Mouse (Mus musculus): Measurements from ENCODE around the gene 6030468B19Rik. TPM values are rescaled to one million over a fixed set of nuclear protein-coding genes. Genes with fewer than 3 reads are reported as not detected.

The 6030468B19Rik gene
- polyA plus RNA-seq (2012; ENCODE audit: insufficient read depth, insufficient read length, low replicate concordance, missing spikeins) = not detected in 2 replicates

DNA sequence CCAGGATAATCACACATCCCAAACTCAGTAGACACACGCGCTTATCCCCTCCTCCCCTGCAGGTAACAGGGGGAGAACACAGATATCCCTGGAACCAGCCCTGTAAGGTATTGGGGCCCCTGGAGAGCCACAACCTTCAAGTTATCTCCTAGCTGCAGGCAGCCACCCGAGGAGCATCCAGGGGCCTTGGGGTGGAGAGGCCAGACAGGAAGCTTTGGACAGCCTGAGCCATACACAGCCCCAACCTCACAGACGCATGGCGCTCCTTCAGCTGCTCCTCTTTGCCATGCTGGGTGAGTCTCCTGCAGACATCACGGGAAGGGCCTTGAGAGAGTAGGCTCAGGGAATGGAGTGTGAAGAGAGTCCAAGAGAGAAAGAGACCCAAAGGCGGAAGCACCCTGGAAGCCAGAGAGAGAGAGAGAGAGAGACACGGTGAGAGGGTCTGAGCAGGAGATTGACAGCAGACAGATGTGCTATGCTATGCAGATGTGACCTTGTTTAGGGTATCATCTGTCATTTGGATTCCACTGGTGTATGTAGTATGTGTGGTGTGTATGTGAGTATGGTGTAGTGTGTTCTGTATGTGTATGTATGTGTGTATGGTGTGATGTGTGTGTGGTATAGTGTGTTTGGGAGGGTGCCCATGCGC lies at the start of gene 6030468B19Rik:
TSS of gene 6030468B19Rik (plus strand) at position 150 of the 649 bp plus-strand sequence.
- TF ChIP-seq CTCF (IDR thresholded peaks at IDR 0.05; ENCODE audit: insufficient read depth, low read depth, low read length) (no peak), POLR2A (IDR thresholded peaks at IDR 0.05; ENCODE audit: insufficient read depth, low read depth, low read length) (no peak)
- no peak within 1 kb of the TSS for H3K4me3 ChIP-seq (ENCODE audit: insufficient read depth, low read depth, low read length)

DNA sequence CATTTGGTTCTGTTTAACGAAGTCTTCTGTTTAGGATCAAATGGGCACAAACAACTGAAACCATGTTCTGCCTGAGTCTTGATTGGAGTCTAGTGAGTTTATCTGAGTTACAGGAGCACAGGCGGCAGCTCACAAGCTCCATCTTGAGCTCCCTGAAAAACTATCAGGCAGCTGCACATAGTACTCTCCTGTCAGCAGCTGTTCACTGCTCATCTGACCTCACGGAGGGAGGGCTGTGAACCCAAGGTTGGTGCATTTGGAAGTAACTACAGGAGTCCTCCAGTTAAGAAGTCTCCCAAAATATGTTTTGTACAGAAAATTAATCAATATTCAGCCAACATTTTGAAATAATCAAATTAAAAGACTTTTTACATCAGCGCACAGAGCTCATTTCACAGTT lies 48.8 kb upstream of the 6030468B19Rik start:
- Histone ChIP-seq H3K4me3 (ENCODE audit: insufficient read depth, low read depth, low read length) (no peak overlapping the region), H3K27ac (ENCODE audit: insufficient read depth, low read depth, low read length) (no peak overlapping the region), H3K4me1 (ENCODE audit: control insufficient read depth, insufficient read depth, low read length) (no peaks in the 10 kb centered on the region)
- 85% methylated on average over 4 of the region's 4 CpGs for WGBS
- no peak for TF ChIP-seq CTCF (IDR thresholded peaks at IDR 0.05; ENCODE audit: insufficient read depth, low read depth, low read length)
- TF ChIP-seq POLR2A (IDR thresholded peaks at IDR 0.05; ENCODE audit: insufficient read depth, low read depth, low read length) = no peak

More for the DNA sequence above, at the start of gene 6030468B19Rik:
- no peaks in the 10 kb centered on the region for H3K4me1 ChIP-seq (ENCODE audit: control insufficient read depth, insufficient read depth, low read length)
- 90% methylated on average over 9 of the region's 9 CpGs for WGBS
- H3K27ac ChIP-seq (ENCODE audit: insufficient read depth, low read depth, low read length) = no peak within 1 kb of the TSS

DNA sequence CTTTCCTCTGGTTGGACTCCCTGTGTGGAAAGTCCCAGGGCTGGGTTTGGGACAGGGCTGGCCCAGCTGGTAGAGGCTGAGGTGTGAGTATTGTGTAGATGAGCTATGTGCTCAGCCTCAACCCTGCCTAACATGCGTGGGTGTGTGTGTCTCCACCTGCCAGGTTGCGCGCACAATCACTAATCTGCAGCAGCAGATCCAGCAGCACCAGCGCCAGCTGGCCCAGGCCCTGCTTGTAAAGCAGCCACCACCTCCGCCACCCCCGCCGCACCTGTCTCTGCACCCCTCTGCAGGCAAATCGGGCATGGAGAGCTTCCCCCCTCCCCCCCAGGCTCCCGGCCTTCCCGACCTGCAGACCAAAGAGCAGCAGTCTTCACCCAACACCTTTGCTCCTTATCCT lies 48.0 kb upstream of the 6030468B19Rik start:
- Histone ChIP-seq H3K4me3 (ENCODE audit: insufficient read depth, low read depth, low read length) (no peak overlapping the region), H3K27ac (ENCODE audit: insufficient read depth, low read depth, low read length) (no peak overlapping the region), H3K4me1 (ENCODE audit: control insufficient read depth, insufficient read depth, low read length) (no peaks in the 10 kb centered on the region)
- TF ChIP-seq POLR2A (IDR thresholded peaks at IDR 0.05; ENCODE audit: insufficient read depth, low read depth, low read length) (no peak), CTCF (IDR thresholded peaks at IDR 0.05; ENCODE audit: insufficient read depth, low read depth, low read length) (no peak)
- WGBS = 78% methylated on average over 10 of the region's 10 CpGs

DNA sequence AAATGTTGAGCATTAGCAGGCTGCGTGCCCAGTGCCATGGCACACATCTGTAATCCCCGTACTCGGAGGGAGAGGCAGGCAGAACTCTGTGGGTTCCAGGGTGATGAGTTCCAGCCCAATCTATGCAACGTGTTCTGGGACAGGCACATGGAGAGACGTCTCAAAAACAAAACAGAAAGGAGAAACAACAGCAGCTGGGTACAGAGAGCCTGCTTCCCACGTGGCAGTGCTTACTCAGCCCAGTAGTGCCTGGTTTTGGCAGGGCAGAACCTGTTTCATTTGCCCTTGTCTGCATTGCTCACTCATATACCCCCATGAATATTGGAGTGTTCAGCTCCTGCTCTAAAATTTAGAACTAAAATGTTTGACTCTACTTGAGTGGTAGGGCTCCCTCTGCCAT lies 45.9 kb upstream of the 6030468B19Rik start:
- TF ChIP-seq CTCF (IDR thresholded peaks at IDR 0.05; ENCODE audit: insufficient read depth, low read depth, low read length) (no peak), POLR2A (IDR thresholded peaks at IDR 0.05; ENCODE audit: insufficient read depth, low read depth, low read length) (no peak)
- no peaks in the 10 kb centered on the region for H3K4me1 ChIP-seq (ENCODE audit: control insufficient read depth, insufficient read depth, low read length)
- 72% methylated on average over 6 of the region's 6 CpGs for WGBS
- H3K27ac ChIP-seq (ENCODE audit: insufficient read depth, low read depth, low read length) = no peak overlapping the region
- no peak overlapping the region for H3K4me3 ChIP-seq (ENCODE audit: insufficient read depth, low read depth, low read length)

DNA sequence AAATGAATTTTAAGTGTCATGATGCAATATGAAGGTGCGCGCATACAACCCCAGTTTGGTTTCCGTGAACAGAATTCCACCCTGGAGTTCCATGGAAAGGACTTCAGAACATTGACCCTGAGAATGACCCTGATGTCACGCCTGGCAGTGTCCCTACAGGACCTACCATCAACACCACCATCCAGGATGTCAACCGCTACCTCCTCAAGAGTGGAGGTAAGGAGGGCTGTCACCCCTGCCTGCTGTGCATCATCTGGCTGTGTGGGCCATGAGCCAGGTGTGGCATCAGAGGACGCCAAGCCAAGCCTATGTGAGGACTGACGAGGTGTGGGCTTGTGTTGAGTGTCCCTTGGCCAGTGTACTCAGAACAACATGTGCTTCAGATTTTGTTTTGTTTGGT lies 41.6 kb upstream of the 6030468B19Rik start:
- over 99% methylated on average over 7 of the region's 7 CpGs for WGBS
- TF ChIP-seq CTCF (IDR thresholded peaks at IDR 0.05; ENCODE audit: insufficient read depth, low read depth, low read length) (no peak), POLR2A (IDR thresholded peaks at IDR 0.05; ENCODE audit: insufficient read depth, low read depth, low read length) (no peak)
- no peak overlapping the region for H3K27ac ChIP-seq (ENCODE audit: insufficient read depth, low read depth, low read length)
- H3K4me1 ChIP-seq (ENCODE audit: control insufficient read depth, insufficient read depth, low read length) = peaks cover 6% of the 10 kb centered on the region; the same call in 1 of the 2 replicates
- no peak overlapping the region for H3K4me3 ChIP-seq (ENCODE audit: insufficient read depth, low read depth, low read length)

DNA sequence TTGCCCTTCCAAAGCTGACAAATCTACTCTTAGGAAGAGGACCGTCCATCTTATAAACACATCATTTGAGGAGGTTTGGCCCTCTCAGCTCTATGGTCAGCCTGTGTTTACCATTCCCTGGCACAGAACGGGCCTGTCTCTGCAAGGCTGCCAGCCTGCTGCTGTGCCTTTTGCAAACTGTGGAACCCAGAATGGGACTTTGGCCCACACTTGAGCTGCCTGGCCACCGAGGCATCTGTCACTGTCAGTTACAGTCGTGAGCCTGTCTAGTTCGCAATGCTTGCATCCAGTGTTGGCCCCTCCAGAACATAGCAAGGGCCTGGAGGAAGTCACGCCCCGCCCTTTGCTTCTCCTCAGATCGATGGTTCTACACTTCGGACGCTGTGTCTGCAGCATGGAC lies 38.2 kb upstream of the 6030468B19Rik start:
- no peak overlapping the region for H3K27ac ChIP-seq (ENCODE audit: insufficient read depth, low read depth, low read length)
- peaks cover 8% of the 10 kb centered on the region; the same call in 1 of the 2 replicates for H3K4me1 ChIP-seq (ENCODE audit: control insufficient read depth, insufficient read depth, low read length)
- WGBS = 87% methylated on average over 10 of the region's 10 CpGs
- H3K4me3 ChIP-seq (ENCODE audit: insufficient read depth, low read depth, low read length) = no peak overlapping the region
- TF ChIP-seq CTCF (IDR thresholded peaks at IDR 0.05; ENCODE audit: insufficient read depth, low read depth, low read length) = no peak
- no peak for TF ChIP-seq POLR2A (IDR thresholded peaks at IDR 0.05; ENCODE audit: insufficient read depth, low read depth, low read length)

DNA sequence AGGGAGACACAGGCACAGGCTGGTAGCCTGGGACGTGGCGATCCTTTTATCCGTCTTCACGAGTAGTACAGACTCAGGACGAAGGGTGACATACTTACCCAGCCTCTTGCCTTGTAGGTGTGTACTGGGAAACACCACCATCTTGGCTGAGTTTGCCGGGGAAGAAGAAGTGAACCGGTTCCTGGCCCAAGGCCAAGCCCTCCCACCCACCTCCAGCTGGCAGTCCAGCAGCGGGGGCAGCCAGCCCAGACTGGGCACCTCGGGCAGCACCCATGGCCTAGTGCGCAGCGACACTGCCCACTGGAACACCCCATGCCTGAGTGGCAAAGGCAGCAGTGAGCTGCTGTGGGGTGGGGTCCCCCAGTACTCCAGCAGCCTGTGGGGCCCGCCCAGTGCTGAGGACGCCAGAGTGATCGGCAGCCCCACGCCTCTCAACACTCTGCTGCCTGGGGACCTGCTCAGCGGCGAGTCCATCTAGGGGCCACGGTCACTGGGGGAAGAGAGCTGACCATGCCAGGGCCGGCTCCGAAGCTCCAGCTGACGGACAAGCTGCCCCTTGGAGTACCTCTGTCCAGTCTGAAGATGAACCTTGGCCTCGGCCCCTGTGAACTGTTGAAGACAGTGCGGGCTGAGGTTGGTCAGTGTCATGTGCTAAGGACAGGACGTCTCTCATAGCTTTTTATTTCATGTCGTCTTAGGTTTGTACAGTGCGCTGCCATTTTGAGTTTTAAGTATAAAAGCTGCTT lies 36.9 kb upstream of the 6030468B19Rik start:
- Histone ChIP-seq H3K27ac (ENCODE audit: insufficient read depth, low read depth, low read length) (no peak overlapping the region), H3K4me1 (ENCODE audit: control insufficient read depth, insufficient read depth, low read length) (peaks cover 8% of the 10 kb centered on the region; the same call in 1 of the 2 replicates), H3K4me3 (ENCODE audit: insufficient read depth, low read depth, low read length) (no peak overlapping the region)
- TF ChIP-seq CTCF (IDR thresholded peaks at IDR 0.05; ENCODE audit: insufficient read depth, low read depth, low read length) (no peak), POLR2A (IDR thresholded peaks at IDR 0.05; ENCODE audit: insufficient read depth, low read depth, low read length) (no peak)
- WGBS = 81% methylated on average over 26 of the region's 26 CpGs

DNA sequence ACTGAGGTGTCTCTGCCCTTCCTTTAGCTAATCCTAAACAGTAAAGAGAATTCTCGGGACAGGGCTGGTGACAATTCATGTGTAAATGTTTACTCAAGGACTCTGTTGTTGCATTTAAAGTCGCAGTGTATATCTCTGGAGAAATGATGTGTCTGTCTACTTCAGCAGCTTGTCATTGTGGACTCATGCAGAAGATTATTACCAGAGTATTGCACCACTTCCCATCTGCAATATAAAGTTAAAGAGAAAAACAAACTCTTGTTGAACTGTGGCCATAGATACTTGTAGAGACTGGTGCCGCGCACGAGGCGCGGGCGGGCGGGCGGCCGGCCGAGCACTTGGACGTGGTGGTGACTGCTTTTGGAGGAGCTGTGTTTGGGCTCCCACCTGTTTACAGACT lies 35.7 kb upstream of the 6030468B19Rik start:
- 91% methylated on average over 13 of the region's 13 CpGs for WGBS
- Histone ChIP-seq H3K27ac (ENCODE audit: insufficient read depth, low read depth, low read length) (no peak overlapping the region), H3K4me1 (ENCODE audit: control insufficient read depth, insufficient read depth, low read length) (peaks cover 8% of the 10 kb centered on the region; the same call in 1 of the 2 replicates), H3K4me3 (ENCODE audit: insufficient read depth, low read depth, low read length) (no peak overlapping the region)
- TF ChIP-seq POLR2A (IDR thresholded peaks at IDR 0.05; ENCODE audit: insufficient read depth, low read depth, low read length) (no peak), CTCF (IDR thresholded peaks at IDR 0.05; ENCODE audit: insufficient read depth, low read depth, low read length) (no peak)

DNA sequence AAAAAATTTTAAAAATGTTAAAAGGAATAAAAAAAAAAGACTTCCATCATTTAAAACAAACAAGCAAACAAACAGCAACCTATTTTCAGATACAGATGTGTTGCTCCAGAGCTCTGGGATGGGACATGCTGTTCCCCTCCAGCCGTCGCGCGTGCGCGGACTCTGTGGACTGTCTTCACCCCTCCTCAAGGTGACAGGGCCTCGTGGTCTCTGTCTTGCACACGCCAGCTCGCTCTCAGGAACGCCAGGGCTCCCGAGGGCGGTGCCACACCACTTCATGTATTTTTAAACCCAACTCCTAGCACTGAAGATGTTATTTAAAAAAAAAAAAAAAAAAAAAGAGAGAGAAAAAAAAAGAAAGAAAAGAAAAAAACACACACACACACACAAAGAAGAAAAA lies 35.2 kb upstream of the 6030468B19Rik start:
- TF ChIP-seq CTCF (IDR thresholded peaks at IDR 0.05; ENCODE audit: insufficient read depth, low read depth, low read length) = no peak
- no peak for TF ChIP-seq POLR2A (IDR thresholded peaks at IDR 0.05; ENCODE audit: insufficient read depth, low read depth, low read length)
- 65% methylated on average over 12 of the region's 12 CpGs for WGBS
- no peak overlapping the region for H3K4me3 ChIP-seq (ENCODE audit: insufficient read depth, low read depth, low read length)
- H3K27ac ChIP-seq (ENCODE audit: insufficient read depth, low read depth, low read length) = no peak overlapping the region
- peaks cover 8% of the 10 kb centered on the region; the same call in 1 of the 2 replicates for H3K4me1 ChIP-seq (ENCODE audit: control insufficient read depth, insufficient read depth, low read length)

Measured in olfactory bulb, adult 2 months (tissue).